Mouse (Mus musculus): ENCODE measurements around the gene Olfr64.

DNA sequence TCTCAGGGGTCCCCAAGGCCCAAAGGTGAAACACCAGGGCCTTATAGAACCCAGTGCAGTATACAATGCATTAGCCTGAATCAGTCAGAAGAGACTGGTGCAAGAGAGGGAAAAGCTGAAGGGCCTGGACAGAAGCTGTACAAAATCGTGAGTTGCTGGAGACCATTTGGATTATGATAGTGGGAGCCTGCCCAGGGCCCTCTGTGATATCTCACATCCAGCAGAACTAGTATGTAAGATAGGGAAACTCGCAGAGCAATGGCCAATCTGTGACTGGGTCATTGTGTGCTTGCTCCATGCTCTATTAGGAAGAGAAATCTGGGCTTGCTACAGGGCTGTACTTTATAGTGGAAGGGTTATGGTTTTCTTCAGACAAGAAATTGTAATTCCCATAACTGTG, 40.0 kb upstream of the Olfr64 start, which contains the start of gene Olfr632:
- TF ChIP-seq CTCF (IDR thresholded peaks at IDR 0.05; ENCODE audit: insufficient read depth, low read depth, low read length) (no peak), POLR2A (IDR thresholded peaks at IDR 0.05; ENCODE audit: insufficient read depth, low read depth, low read length) (no peak)
